Mouse (Mus musculus): ENCODE data around the gene Lbr. TPM values are rescaled to one million over a fixed set of nuclear protein-coding genes. Genes with fewer than 3 reads are reported as not detected.

The Lbr gene
- 107 and 119 TPM in 2 replicates for polyA plus RNA-seq (2015; fragmentation: Nextera tagmentation; extraction: Ambion mirVana)

DNA sequence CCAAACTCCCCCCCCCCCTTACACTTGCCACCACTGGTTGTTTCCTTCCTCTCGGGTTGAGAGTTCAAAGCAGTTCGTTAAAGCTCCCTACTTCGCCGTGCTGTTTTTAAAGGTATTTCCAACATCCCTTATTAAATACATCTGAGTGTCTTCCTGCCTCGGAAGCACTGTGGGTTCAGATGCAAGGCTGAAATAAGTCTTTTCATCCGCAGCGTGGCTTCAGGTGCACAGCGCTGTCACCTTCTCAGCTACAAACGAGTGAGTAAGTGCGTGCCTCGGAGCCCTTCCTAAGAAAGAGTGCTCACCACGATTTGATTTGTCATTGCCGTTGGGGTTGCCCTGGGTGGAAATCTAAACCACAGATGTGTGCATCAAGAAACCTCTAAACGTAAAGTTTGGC is at the start of gene Lbr:
Gene Lbr (minus strand): TSS at position 266 of the 400 bp plus-strand sequence.
- Histone ChIP-seq H3K4me1 (ENCODE audit: insufficient read depth) (peaks cover 31% of the 10 kb centered on the region), H3K27ac (ENCODE audit: low read depth) (peak within 1 kb of the TSS; percentile 99), H3K4me3 (ENCODE audit: low read depth, low read length) (peak within 1 kb of the TSS; percentile 85), H3K9ac (replicated peaks) (peak within 1 kb of the TSS; percentile 97), H3K9me3 (ENCODE audit: low read length) (no peaks in the 10 kb centered on the region), H3K27me3 (ENCODE audit: insufficient read depth, low read length) (no peaks in the 10 kb centered on the region), H3K4me2 (ENCODE audit: low read depth, low read length) (peak within 1 kb of the TSS; percentile 92), H3K36me3 (replicated peaks; ENCODE audit: insufficient read depth, low read length) (peaks cover 14% of the 10 kb centered on the region)
- DNase-seq, result no peak
- 0% methylated on average over 14 of the region's 14 CpGs for WGBS (ENCODE audit: insufficient replicate concordance)
- peak; percentile 10; the same call in 1 of the 2 replicates for ATAC-seq
- TF ChIP-seq EP300 (IDR thresholded peaks at IDR 0.05; ENCODE audit: low read depth) (no peak), CTCF (IDR thresholded peaks at IDR 0.05; ENCODE audit: low read depth) (no peak)

- Histone ChIP-seq H3K4me3 (ENCODE audit: low read depth, low read length) (no peak overlapping the region), H3K9ac (replicated peaks) (no peak overlapping the region), H3K4me2 (ENCODE audit: low read depth, low read length) (no peak overlapping the region), H3K27me3 (ENCODE audit: insufficient read depth, low read length) (no peaks in the 10 kb centered on the region), H3K27ac (ENCODE audit: low read depth) (no peak overlapping the region), H3K36me3 (replicated peaks; ENCODE audit: insufficient read depth, low read length) (no peaks in the 10 kb centered on the region), H3K9me3 (ENCODE audit: low read length) (no peaks in the 10 kb centered on the region), H3K4me1 (ENCODE audit: insufficient read depth) (no peaks in the 10 kb centered on the region)
- no peak for TF ChIP-seq CTCF (IDR thresholded peaks at IDR 0.05; ENCODE audit: low read depth)
- TF ChIP-seq EP300 (IDR thresholded peaks at IDR 0.05; ENCODE audit: low read depth), result no peak
- no peak for ATAC-seq
- no peak for DNase-seq
- WGBS (ENCODE audit: insufficient replicate concordance), result 80% methylated on average over 7 of the region's 7 CpGs
Observed at GRCm38 (mm10) chr1:181889670-181890069, 46.8 kb upstream of the Lbr start.

DNA sequence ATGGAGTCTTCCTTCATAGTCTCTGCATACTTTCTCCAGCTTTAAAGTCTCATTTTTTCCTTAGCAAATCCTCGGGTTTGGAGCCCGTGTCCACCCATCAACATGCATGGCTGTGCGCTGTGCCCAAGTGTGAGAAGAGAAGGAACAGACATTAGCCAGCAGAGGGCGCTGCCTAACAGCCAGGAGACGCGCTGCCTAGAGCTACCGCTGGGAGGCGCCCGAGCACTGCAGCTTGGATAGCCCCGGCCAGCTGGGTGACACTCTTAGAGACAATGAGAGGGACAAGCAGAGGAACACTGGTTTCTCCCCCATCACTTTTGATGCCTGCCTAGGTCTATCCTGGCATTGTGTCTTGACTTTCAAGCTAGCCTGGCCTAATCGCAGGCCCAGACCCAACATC is 46.0 kb upstream of the Lbr start:
- Histone ChIP-seq H3K9me3 (ENCODE audit: low read length) (no peaks in the 10 kb centered on the region), H3K4me3 (ENCODE audit: low read depth, low read length) (no peak overlapping the region), H3K27me3 (ENCODE audit: insufficient read depth, low read length) (no peaks in the 10 kb centered on the region), H3K27ac (ENCODE audit: low read depth) (no peak overlapping the region), H3K36me3 (replicated peaks; ENCODE audit: insufficient read depth, low read length) (no peaks in the 10 kb centered on the region), H3K4me2 (ENCODE audit: low read depth, low read length) (no peak overlapping the region), H3K9ac (replicated peaks) (no peak overlapping the region), H3K4me1 (ENCODE audit: insufficient read depth) (no peaks in the 10 kb centered on the region)
- WGBS (ENCODE audit: insufficient replicate concordance), result 4% methylated on average over 11 of the region's 11 CpGs
- peak; percentile 92 for DNase-seq
- TF ChIP-seq CTCF (IDR thresholded peaks at IDR 0.05; ENCODE audit: low read depth) (peak; percentile 100), EP300 (IDR thresholded peaks at IDR 0.05; ENCODE audit: low read depth) (no peak)
- ATAC-seq, result peak; percentile 89

DNA sequence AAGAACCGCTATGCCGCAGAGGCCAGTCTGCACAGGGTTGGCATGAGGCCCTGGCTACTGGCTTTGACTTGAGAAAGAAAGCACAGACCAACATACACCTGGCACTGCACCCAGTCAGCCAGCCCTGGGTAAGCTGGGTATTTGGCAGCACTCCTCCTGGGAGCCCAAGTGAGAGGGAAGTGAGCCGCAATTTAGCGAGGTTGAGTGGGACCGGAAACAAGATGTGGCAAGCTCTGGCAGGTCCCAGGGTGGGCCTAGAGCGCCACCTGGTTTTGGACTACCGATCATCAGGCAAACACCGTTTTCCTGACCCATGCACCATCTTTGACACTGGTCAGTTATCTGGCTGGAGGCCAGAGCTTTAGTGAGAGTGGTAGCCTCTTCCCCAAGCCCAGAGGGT is 38.7 kb upstream of the Lbr start:
- ATAC-seq, result peak; percentile 72
- TF ChIP-seq CTCF (IDR thresholded peaks at IDR 0.05; ENCODE audit: low read depth), result peak; percentile 95
- TF ChIP-seq EP300 (IDR thresholded peaks at IDR 0.05; ENCODE audit: low read depth), result no peak

GRCm38 (mm10) chr1:181880752-181881325 is 38.0 kb upstream of the Lbr start:
- Histone ChIP-seq H3K9me3 (ENCODE audit: low read length) (no peaks in the 10 kb centered on the region), H3K4me2 (ENCODE audit: low read depth, low read length) (peak overlapping the region; percentile 53; the same call in 1 of the 2 replicates), H3K36me3 (replicated peaks; ENCODE audit: insufficient read depth, low read length) (no peaks in the 10 kb centered on the region), H3K27me3 (ENCODE audit: insufficient read depth, low read length) (no peaks in the 10 kb centered on the region), H3K4me1 (ENCODE audit: insufficient read depth) (peaks cover 8% of the 10 kb centered on the region; the same call in 1 of the 2 replicates), H3K9ac (replicated peaks) (no peak overlapping the region), H3K4me3 (ENCODE audit: low read depth, low read length) (no peak overlapping the region), H3K27ac (ENCODE audit: low read depth) (no peak overlapping the region)
- peak; percentile 44 for DNase-seq
- ATAC-seq, result no peak
- WGBS (ENCODE audit: insufficient replicate concordance), result 56% methylated on average over 15 of the region's 15 CpGs
- TF ChIP-seq CTCF (IDR thresholded peaks at IDR 0.05; ENCODE audit: low read depth), result peak; percentile 52
- TF ChIP-seq EP300 (IDR thresholded peaks at IDR 0.05; ENCODE audit: low read depth), result no peak

More for the DNA sequence above, 38.7 kb upstream of the Lbr start:
- DNase-seq, result peak; percentile 85
- H3K9me3 ChIP-seq (ENCODE audit: low read length), result no peaks in the 10 kb centered on the region
- 17% methylated on average over 8 of the region's 8 CpGs for WGBS (ENCODE audit: insufficient replicate concordance)
- H3K4me3 ChIP-seq (ENCODE audit: low read depth, low read length), result no peak overlapping the region
- no peak overlapping the region for H3K27ac ChIP-seq (ENCODE audit: low read depth)
- H3K4me2 ChIP-seq (ENCODE audit: low read depth, low read length), result peak overlapping the region; percentile 53
- no peaks in the 10 kb centered on the region for H3K36me3 ChIP-seq (replicated peaks; ENCODE audit: insufficient read depth, low read length)
- H3K27me3 ChIP-seq (ENCODE audit: insufficient read depth, low read length), result no peaks in the 10 kb centered on the region
- no peak overlapping the region for H3K9ac ChIP-seq (replicated peaks)
- peaks cover 7% of the 10 kb centered on the region; the same call in 1 of the 2 replicates for H3K4me1 ChIP-seq (ENCODE audit: insufficient read depth)

GRCm38 (mm10) chr1:181878436-181878835 is 35.6 kb upstream of the Lbr start:
- TF ChIP-seq CTCF (IDR thresholded peaks at IDR 0.05; ENCODE audit: low read depth) (no peak), EP300 (IDR thresholded peaks at IDR 0.05; ENCODE audit: low read depth) (no peak)
- H3K27me3 ChIP-seq (ENCODE audit: insufficient read depth, low read length), result no peaks in the 10 kb centered on the region
- H3K9me3 ChIP-seq (ENCODE audit: low read length), result no peaks in the 10 kb centered on the region
- no peak for ATAC-seq
- H3K4me3 ChIP-seq (ENCODE audit: low read depth, low read length), result no peak overlapping the region
- DNase-seq, result no peak
- no peak overlapping the region; the same call in 1 of the 2 replicates for H3K27ac ChIP-seq (ENCODE audit: low read depth)
- peaks cover 8% of the 10 kb centered on the region; the same call in 1 of the 2 replicates for H3K4me1 ChIP-seq (ENCODE audit: insufficient read depth)
- H3K9ac ChIP-seq (replicated peaks), result no peak overlapping the region
- WGBS (ENCODE audit: insufficient replicate concordance), result 71% methylated on average over 5 of the region's 5 CpGs
- H3K36me3 ChIP-seq (replicated peaks; ENCODE audit: insufficient read depth, low read length), result no peaks in the 10 kb centered on the region
- H3K4me2 ChIP-seq (ENCODE audit: low read depth, low read length), result no peak overlapping the region
